Mouse (Mus musculus): ENCODE results near the gene Strap.
"Not testable (repeated sequence)": the region's sequence is repeated elsewhere in the genome, so short reads cannot be mapped to it uniquely, and the experiment has no call there.

Strap gene

GRCm38 (mm10) chr6:137734846-137735609, at the start of gene Strap:
TSS of gene Strap (plus strand) at chr6:137735078.
- DNase-seq: peak; percentile 91

GRCm38 (mm10) chr6:137687667-137688066, 47.2 kb upstream of the Strap start:
- no peak for DNase-seq

- no peak for DNase-seq
Observed at GRCm38 (mm10) chr6:137688079-137688478, 46.8 kb upstream of the Strap start.

DNA sequence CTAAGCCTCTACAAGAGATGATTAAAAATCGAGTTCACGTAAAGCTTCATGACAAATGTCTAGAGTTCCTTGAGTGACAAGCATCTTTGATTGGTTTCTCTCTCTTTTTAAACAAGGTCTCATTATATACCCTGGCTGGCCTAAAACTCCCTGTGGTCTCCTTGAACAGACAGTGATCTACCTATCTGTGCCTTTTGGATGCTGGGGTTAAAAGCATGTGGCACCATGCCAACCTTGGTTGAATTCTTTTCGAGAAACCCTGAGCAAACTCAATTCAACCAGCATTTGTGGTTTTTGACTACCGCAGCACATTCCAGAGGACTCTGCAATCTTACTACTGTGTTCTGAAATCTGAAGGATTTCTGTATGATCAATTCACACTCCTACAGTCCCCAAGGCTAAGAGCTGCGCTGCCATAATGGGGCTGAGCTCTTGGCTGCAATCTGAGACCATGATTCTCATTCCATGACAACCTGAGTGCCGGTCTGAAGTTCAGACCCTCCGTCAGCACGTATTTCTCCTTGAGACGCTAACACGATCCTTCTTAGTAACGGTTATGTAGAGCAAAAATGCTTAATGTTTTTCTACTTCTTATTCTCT, 46.3 kb upstream of the Strap start:
- no peak for DNase-seq

- no peak for DNase-seq
Observed at GRCm38 (mm10) chr6:137690550-137691119, 44.2 kb upstream of the Strap start.

- no peak for DNase-seq
Observed at GRCm38 (mm10) chr6:137694310-137694709, 40.6 kb upstream of the Strap start.

DNA sequence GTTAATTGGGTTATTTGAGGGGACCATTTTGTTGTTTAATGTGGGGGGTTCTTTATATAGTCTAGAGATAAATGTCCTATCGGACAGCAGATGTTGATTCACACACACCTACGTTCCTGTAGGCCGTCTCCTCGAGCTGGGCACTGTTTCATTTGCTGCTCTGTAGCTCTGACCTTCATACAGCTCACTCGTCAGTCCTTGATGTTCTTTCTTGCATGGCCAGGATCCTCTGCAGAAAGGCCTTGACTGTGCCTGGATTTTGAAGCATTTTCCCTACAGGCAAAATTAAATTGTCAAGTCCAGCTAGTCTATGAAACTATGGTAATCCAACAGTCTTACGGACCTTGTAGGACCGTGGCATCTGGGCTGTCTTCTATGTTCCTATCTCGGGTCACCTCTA, 39.8 kb upstream of the Strap start:
- no peak for DNase-seq

GRCm38 (mm10) chr6:137696445-137697204, 38.3 kb upstream of the Strap start:
- no peak for DNase-seq

GRCm38 (mm10) chr6:137699434-137699833, 35.4 kb upstream of the Strap start:
- no peak for DNase-seq

- no peak for DNase-seq
Observed at GRCm38 (mm10) chr6:137702186-137702585, 32.7 kb upstream of the Strap start.

- no peak for DNase-seq
Observed at GRCm38 (mm10) chr6:137702918-137703317, 32.0 kb upstream of the Strap start.

DNA sequence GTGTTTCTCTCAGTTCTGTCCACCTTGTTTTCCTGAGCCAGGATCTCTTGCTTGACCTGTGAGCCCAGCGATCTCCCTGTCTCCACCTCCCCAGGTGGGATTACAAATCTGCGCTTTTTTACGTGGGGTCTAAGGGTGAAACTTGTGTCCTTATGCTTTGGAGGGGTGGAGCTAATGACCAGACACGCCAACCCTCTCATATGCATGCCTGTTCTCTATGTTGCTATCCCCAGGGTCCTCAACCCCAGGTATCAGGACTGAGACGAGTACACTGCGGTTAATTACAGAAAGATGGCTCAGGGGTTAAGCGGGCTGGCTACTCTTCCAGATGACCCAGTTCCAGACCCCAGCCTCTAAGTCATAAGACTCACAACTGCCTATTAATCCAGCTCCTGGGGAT, 31.4 kb upstream of the Strap start:
- no peak for DNase-seq

GRCm38 (mm10) chr6:137704300-137704939, 30.5 kb upstream of the Strap start:
- peak; percentile 2 for DNase-seq

DNA sequence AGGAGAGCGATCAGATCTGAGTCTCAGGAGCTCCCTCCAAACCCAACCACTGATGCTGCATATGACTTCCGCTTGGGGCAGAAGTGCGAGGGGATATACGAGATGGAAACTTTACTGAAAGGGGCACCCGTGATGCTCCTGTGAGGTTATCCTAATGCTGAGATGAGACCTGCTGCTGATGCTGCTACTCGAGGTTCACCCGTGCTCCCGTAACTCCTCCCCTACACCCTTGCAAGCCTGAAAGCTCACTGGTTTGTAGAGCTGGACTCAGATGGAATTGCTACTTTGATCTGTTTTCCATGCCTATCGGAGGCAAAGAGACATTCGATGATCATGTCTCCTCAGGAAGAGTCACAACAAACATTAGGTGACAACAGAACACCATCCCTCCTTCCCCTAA, 28.7 kb upstream of the Strap start:
- no peak for DNase-seq

GRCm38 (mm10) chr6:137708726-137709405, 26.0 kb upstream of the Strap start:
- DNase-seq: not testable (repeated sequence)

DNA sequence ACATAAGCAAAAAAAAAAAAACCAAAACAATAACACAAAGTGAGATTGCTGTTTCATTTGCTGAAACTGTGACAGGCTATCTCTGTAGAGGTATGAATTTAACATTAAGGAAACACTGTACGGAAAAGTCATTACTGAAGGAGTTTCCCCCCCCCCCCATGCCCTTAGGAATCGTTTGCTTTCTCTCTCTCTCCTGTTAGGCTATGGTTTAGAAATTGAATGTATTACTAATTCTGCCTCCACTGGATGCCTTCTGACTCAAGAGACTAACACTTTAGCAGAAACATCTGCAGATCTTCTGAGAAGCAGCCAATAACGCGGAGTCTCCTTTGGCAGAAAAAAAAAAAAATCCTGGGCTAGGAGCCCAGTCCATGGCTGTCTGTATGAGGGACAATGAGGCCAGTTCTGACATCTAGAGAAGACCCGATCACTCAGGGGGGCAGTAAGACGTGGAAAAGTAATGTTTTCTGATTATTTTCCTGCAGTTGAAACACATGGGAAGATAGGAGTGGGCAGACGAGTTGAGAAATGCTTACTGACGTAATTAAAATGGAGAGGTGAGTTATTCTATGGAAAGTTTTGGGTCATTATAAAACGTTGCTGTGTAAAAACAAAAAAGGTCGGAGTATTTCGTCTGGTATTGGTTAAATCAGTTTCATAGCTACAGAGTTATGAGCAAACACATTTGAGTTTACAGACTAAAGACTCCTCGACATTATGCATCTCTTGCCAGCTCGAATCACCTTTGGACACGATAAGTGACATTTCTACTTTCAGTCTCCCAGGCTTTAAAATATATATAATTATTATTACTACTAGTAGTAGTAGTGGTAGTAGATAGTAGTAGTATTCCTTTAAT, 24.5 kb upstream of the Strap start:
- no peak for DNase-seq

DNA sequence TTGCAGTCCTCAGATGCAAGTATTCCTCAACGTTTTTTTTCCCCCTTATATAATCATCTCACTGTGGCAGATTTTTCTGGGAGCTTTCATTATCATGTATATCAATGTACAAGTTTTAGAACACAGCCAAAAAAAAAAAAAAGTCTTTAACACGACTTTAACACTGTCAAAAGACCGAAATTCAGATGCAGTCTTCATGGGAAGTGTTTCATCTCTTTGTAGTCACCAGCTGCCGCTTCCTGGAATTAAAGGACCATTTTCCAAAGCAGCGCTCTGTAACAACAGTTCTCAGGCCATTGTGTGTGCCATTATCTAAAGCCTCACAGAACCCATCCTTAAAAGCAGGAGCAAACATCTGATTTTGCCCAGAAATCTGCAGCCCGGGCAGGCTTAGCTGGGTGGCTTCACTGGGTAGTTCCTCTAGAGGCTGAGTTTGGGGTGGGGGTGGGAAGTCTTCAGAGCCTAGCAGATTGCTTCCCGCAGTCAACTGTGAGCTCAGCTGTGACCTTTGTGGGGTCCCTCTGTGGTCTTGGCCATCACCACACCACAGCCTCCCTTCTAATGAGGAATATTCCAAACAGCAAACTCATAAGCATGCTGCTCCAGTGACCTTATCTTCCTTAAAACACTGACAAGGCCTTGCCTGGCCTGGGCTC, 22.1 kb upstream of the Strap start:
- no peak for DNase-seq

DNA sequence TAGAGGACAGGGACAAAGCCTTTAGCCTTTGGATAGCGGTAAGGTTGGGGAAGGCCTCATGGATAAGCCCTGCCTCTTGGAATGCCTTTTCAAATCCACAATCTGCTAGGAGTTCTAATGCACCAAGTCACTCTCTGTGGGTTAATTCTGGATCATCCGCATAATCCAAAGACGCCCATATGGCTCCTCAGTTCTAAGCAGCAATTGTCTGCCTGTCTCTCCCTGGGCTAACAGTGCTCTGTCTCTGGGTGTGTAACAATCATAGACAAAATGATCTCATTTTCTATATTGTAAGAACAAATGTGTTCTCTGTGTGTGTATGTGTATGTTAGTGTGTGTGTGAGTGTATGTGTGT, 21.6 kb upstream of the Strap start:
- DNase-seq: no peak

- DNase-seq: no peak
Observed at GRCm38 (mm10) chr6:137716802-137717201, 18.1 kb upstream of the Strap start.

DNA sequence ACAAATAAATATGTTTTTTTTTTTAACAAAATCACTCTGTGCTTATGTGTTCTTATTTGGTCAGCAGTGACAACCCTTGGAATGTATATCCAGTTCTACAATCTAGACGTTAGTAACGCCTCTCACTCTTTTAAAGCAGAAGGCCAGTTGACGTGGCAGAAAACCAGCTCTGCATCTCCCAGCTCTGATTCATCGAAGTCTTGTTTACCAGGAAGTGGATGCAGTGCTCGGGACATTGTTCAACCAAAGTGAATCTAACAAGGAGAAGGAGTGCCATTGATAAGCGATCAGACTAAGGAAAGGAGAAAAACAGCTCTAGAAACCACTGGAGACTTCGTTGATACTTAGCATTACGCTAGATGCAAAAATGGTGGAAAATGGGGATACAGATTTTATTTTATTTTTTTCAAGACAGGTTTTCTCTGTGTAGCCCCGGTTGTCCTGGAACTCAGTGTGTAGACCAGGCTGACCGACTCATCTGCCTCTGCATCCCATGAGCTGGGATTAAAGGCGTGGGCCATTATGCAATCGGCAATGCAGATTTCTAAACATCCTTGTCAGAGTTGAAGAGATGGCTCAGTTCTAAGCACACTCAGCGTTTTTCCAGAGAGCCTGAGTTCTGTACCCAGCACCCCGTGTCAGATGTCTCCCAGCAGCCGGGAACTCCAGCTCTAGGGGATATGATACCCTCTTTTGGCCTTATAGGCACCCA, 12.5 kb upstream of the Strap start:
- DNase-seq: no peak

All from thymus, postnatal 25 days (tissue).